Mouse (Mus musculus): ENCODE results near the gene Os9.

DNA sequence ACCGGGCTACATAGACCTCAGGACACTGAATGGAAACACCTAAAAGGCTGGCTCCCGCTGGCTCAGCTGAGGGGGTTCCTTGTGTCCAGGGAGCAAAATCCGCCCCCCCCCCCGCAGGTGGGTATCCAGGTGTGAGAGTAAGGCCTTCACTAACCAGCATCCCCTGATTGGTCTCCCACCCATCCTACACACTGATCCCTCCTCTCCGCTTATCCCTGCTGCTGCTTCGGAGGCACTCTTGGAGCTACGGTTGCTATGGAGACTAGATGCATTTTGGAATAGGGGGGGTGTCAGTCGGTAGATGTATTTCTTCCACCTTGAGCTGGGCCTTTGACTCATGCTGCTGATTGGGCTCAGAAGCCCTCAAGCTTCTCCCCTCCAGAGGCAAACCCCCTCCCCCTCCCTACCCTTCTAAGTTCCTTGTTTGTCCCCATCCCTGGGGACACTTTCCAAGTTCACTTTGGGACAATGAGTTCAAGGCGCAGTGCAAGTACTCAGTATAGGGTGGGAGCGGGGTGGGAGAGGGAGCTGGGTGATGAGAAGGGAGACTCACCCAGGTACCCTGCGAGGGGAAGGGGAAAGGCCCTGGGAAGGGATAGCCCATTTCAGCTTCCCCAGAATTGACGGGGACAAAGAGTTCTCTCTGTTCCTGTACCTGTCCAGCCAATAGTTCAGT is 42.8 kb downstream of the Os9 start:
- TF ChIP-seq CTCF (IDR thresholded peaks at IDR 0.05; ENCODE audit: extremely low read depth, insufficient read length, insufficient replicate concordance, low read depth, low read length) (no peak), POLR2A (IDR thresholded peaks at IDR 0.05; ENCODE audit: low read depth, low read length) (no peak)
